Mouse (Mus musculus) heart, embryonic 11.5 days (tissue): ENCODE measurements at regions not wholly inside any gene's neighbourhood (a gene's known extent, or its start where the extent isn't known, plus 50 kb on each side); places are given as distances from the start of the nearest gene placed in this dataset.

ENCODE experiments used
- ATAC-seq: fragments of 200-750 bp; cut with Nextera tagmentation; replicated peaks from 2 replicates; pipeline ENCODE4 v1.8.0; 2017; ENCODE audit warnings: moderate library complexity; ENCODE audit not compliant: insufficient number of reproducible peaks, low FRiP score, low TSS enrichment
- H3K27ac ChIP-seq: fragments of 300-500 bp; sonication (generic); 2 replicates; pipeline ENCODE4 v1.5.1; 2014; ENCODE audit warnings: mild to moderate bottlenecking, low read depth, low read length
- H3K27me3 ChIP-seq: fragments of 300-500 bp; sonication (generic); 2 replicates; pipeline ENCODE4 v1.6.1; 2014; ENCODE audit warnings: mild to moderate bottlenecking, low read length, mixed read lengths; ENCODE audit not compliant: control insufficient read depth, insufficient read depth
- H3K36me3 ChIP-seq: fragments of 300-500 bp; sonication (generic); 2 replicates; pipeline ENCODE4 v1.6.1; 2014; ENCODE audit warnings: mild to moderate bottlenecking, low read length, moderate library complexity, mixed read lengths; ENCODE audit not compliant: control insufficient read depth, insufficient read depth
- H3K4me1 ChIP-seq: fragments of 300-500 bp; sonication (generic); 2 replicates; pipeline ENCODE4 v1.6.1; 2014; ENCODE audit warnings: low read length; ENCODE audit not compliant: control insufficient read depth, insufficient read depth
- H3K4me2 ChIP-seq: fragments of 300-500 bp; sonication (generic); 2 replicates; pipeline ENCODE4 v1.6.1; 2014; ENCODE audit warnings: mild to moderate bottlenecking, moderate library complexity
- H3K4me3 ChIP-seq: fragments of 300-500 bp; sonication (generic); 2 replicates; pipeline ENCODE4 v1.5.1; 2014; ENCODE audit warnings: low read depth, low read length
- H3K9ac ChIP-seq: fragments of 300-500 bp; sonication (generic); 2 replicates; pipeline ENCODE4 v1.6.1; 2014; ENCODE audit warnings: mild to moderate bottlenecking, low read depth, low read length, moderate library complexity
- H3K9me3 ChIP-seq: fragments of 300-500 bp; sonication (generic); replicated peaks from 2 replicates; pipeline ENCODE4 v1.6.1; 2016; ENCODE audit warnings: low read length; ENCODE audit not compliant: control insufficient read depth
- WGBS: fragments of 180-500 bp; shearing (Covaris S2); extraction: QIAGEN DNeasy Blood & Tissue Kit; methylation state at CpG from one replicate; pipeline ENCODE4 v1.1.7; 2014; ENCODE audit not compliant: insufficient replicate concordance; 5-methylcytosine and 5-hydroxymethylcytosine counted together

- H3K9ac ChIP-seq, result no peak overlapping the region
- no peaks in the 10 kb centered on the region for H3K36me3 ChIP-seq
- H3K27me3 ChIP-seq, result no peaks in the 10 kb centered on the region
- no peak overlapping the region for H3K4me2 ChIP-seq
- ATAC-seq, result no peak
- H3K27ac ChIP-seq, result no peak overlapping the region
- H3K4me3 ChIP-seq, result no peak overlapping the region
- no peaks in the 10 kb centered on the region for H3K9me3 ChIP-seq
- H3K4me1 ChIP-seq, result 0 out of 2 replicates have a peak, but pooled peaks cover 2% of the 10 kb centered on the region
- 70% methylated on average over 5 of the region's 5 CpGs for WGBS
Measured at GRCm38 (mm10) chr2:166386817-166387216, 231.4 kb upstream of the Sulf2 start.

- H3K27ac ChIP-seq, result no peak overlapping the region
- H3K27me3 ChIP-seq, result no peaks in the 10 kb centered on the region
- H3K36me3 ChIP-seq, result no peaks in the 10 kb centered on the region
- H3K9ac ChIP-seq, result no peak overlapping the region
- no peak for ATAC-seq
- H3K9me3 ChIP-seq, result no peaks in the 10 kb centered on the region
- 74% methylated on average over 6 of the region's 6 CpGs for WGBS
- H3K4me1 ChIP-seq, result 0 out of 2 replicates have a peak, but pooled peaks cover 2% of the 10 kb centered on the region
- no peak overlapping the region for H3K4me2 ChIP-seq
- H3K4me3 ChIP-seq, result no peak overlapping the region
Measured at GRCm38 (mm10) chr2:166384583-166384982, 229.1 kb upstream of the Sulf2 start.

- H3K36me3 ChIP-seq, result no peaks in the 10 kb centered on the region
- H3K27me3 ChIP-seq, result peaks cover 1% of the 10 kb centered on the region; the same call in 1 of the 2 replicates
- peaks cover 2% of the 10 kb centered on the region; the same call in 1 of the 2 replicates for H3K4me1 ChIP-seq
- no peak overlapping the region for H3K4me3 ChIP-seq
- no peak for ATAC-seq
- no peak overlapping the region for H3K27ac ChIP-seq
- 85% methylated on average over 5 of the region's 5 CpGs for WGBS
- H3K9ac ChIP-seq, result no peak overlapping the region
- H3K9me3 ChIP-seq, result no peaks in the 10 kb centered on the region
- no peak overlapping the region for H3K4me2 ChIP-seq
Measured at GRCm38 (mm10) chr2:166383356-166383755, 227.9 kb upstream of the Sulf2 start.

- Histone ChIP-seq H3K9me3 (no peaks in the 10 kb centered on the region), H3K4me2 (no peak overlapping the region), H3K4me3 (no peak overlapping the region), H3K27me3 (peaks cover 4% of the 10 kb centered on the region; the same call in 1 of the 2 replicates), H3K36me3 (no peaks in the 10 kb centered on the region), H3K9ac (no peak overlapping the region), H3K4me1 (no peaks in the 10 kb centered on the region; the same call in 1 of the 2 replicates), H3K27ac (no peak overlapping the region)
- 72% methylated on average over 7 of the region's 7 CpGs for WGBS
- ATAC-seq, result no peak
Measured at GRCm38 (mm10) chr2:166382180-166382579, 226.7 kb upstream of the Sulf2 start.

- H3K27ac ChIP-seq, result no peak overlapping the region
- H3K4me2 ChIP-seq, result no peak overlapping the region
- H3K27me3 ChIP-seq, result peaks cover 4% of the 10 kb centered on the region; the same call in 1 of the 2 replicates
- no peak for ATAC-seq
- no peak overlapping the region for H3K9ac ChIP-seq
- peaks cover 4% of the 10 kb centered on the region; the same call in 1 of the 2 replicates for H3K4me1 ChIP-seq
- H3K4me3 ChIP-seq, result no peak overlapping the region
- no peaks in the 10 kb centered on the region for H3K36me3 ChIP-seq
- WGBS, result 68% methylated on average over 9 of the region's 9 CpGs
- no peaks in the 10 kb centered on the region for H3K9me3 ChIP-seq
Measured at GRCm38 (mm10) chr2:166380854-166381253, 225.4 kb upstream of the Sulf2 start.

- Histone ChIP-seq H3K9ac (no peak overlapping the region), H3K4me2 (no peak overlapping the region), H3K4me3 (no peak overlapping the region), H3K9me3 (no peaks in the 10 kb centered on the region), H3K27me3 (peaks cover 4% of the 10 kb centered on the region; the same call in 1 of the 2 replicates), H3K4me1 (peaks cover 4% of the 10 kb centered on the region; the same call in 1 of the 2 replicates), H3K27ac (no peak overlapping the region), H3K36me3 (no peaks in the 10 kb centered on the region)
- WGBS, result 43% methylated on average over 3 of the region's 3 CpGs
- no peak for ATAC-seq
Measured at GRCm38 (mm10) chr2:166378325-166378724, 222.9 kb upstream of the Sulf2 start.

GRCm38 (mm10) chr2:166377329-166377728 lies 221.9 kb upstream of the Sulf2 start:
- H3K4me3 ChIP-seq, result no peak overlapping the region
- H3K9ac ChIP-seq, result no peak overlapping the region
- 26% methylated on average over 3 of the region's 3 CpGs for WGBS
- H3K4me1 ChIP-seq, result peaks cover 4% of the 10 kb centered on the region; the same call in 1 of the 2 replicates
- peaks cover 4% of the 10 kb centered on the region; the same call in 1 of the 2 replicates for H3K27me3 ChIP-seq
- no peaks in the 10 kb centered on the region for H3K9me3 ChIP-seq
- no peak for ATAC-seq
- H3K27ac ChIP-seq, result no peak overlapping the region
- no peaks in the 10 kb centered on the region for H3K36me3 ChIP-seq
- no peak overlapping the region for H3K4me2 ChIP-seq

- no peak overlapping the region for H3K27ac ChIP-seq
- 80% methylated on average over 12 of the region's 12 CpGs for WGBS
Measured at GRCm38 (mm10) chr2:166375639-166376038, 220.2 kb upstream of the Sulf2 start.

GRCm38 (mm10) chr2:166370776-166371175 lies 215.3 kb upstream of the Sulf2 start:
- no peak overlapping the region for H3K9ac ChIP-seq
- no peaks in the 10 kb centered on the region for H3K27me3 ChIP-seq
- 82% methylated on average over 6 of the region's 6 CpGs for WGBS
- H3K4me1 ChIP-seq, result no peaks in the 10 kb centered on the region
- H3K4me2 ChIP-seq, result no peak overlapping the region
- H3K9me3 ChIP-seq, result peaks cover 3% of the 10 kb centered on the region; the same call in 1 of the 2 replicates
- no peak overlapping the region for H3K27ac ChIP-seq
- H3K36me3 ChIP-seq, result no peaks in the 10 kb centered on the region
- ATAC-seq, result no peak
- no peak overlapping the region for H3K4me3 ChIP-seq

More at GRCm38 (mm10) chr2:166375639-166376038, 220.2 kb upstream of the Sulf2 start:
- Histone ChIP-seq H3K36me3 (no peaks in the 10 kb centered on the region), H3K4me2 (no peak overlapping the region), H3K4me1 (peaks cover 4% of the 10 kb centered on the region; the same call in 1 of the 2 replicates), H3K27me3 (peaks cover 4% of the 10 kb centered on the region; the same call in 1 of the 2 replicates), H3K9me3 (no peaks in the 10 kb centered on the region), H3K4me3 (no peak overlapping the region), H3K9ac (no peak overlapping the region)
- ATAC-seq, result no peak
